Mouse (Mus musculus) heart, adult 9 months (tissue): ENCODE measurements at regions not wholly inside any gene's neighbourhood (a gene's known extent, or its start where the extent isn't known, plus 50 kb on each side); places are given as distances from the start of the nearest gene placed in this dataset.

Experiments used
- DNase-seq, 2 experiments: peaks; one replicate each; pipeline ENCODE4 v3.0.0; 2022; ENCODE audit warnings: low spot score in 2 of 2

DNA sequence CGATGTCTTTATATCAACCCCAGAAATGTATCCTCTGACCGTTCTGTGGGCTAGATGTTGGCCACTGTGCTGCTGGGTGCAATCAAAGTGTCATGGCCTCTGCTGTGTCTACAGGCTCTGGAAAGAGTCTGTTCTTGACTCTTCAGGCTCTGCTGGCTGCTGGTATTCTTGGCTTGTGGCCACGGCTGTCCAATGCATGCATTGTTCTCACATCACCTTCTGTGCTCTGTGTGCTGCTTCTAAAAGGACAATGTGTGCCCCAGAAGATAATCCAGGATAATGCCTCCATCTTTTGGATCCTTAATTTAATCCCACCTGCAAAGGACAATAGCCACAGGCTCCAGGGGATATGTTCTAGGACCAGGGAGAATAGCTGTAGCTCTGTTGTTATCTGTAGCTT, 77.5 kb upstream of the Dapl1 start:
- DNase-seq = peak; percentile 56 to 57

DNA sequence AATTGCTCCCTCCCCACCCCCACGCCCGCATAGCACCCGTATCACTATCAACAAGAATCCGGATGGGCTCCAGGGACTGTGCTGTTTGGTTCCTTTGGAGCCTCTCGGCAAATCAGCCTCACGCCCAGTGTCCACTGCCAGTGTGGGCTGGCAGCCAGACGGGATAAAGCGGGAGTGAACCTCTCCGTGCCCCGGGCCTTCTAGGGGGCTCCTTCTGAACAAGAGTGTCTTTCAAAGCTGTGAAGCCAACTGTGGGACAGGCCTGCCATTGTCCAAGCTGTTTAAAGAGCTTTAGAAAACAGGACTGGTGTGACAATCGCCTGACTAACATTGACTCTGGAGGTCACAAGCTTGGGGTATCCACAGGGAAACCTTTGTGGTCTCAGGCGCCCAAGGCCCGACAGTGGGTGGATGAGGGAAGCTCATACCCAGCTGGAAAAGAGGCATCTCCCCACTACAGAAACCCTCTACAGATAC, 76.9 kb upstream of the Dapl1 start:
- peak; percentile 61 to 63 for DNase-seq

- DNase-seq = no peak
Measured at GRCm38 (mm10) chr2:59408040-59408587, 76.3 kb upstream of the Dapl1 start.

- DNase-seq = no peak
Measured at GRCm38 (mm10) chr2:59414612-59415011, 69.8 kb upstream of the Dapl1 start.

DNA sequence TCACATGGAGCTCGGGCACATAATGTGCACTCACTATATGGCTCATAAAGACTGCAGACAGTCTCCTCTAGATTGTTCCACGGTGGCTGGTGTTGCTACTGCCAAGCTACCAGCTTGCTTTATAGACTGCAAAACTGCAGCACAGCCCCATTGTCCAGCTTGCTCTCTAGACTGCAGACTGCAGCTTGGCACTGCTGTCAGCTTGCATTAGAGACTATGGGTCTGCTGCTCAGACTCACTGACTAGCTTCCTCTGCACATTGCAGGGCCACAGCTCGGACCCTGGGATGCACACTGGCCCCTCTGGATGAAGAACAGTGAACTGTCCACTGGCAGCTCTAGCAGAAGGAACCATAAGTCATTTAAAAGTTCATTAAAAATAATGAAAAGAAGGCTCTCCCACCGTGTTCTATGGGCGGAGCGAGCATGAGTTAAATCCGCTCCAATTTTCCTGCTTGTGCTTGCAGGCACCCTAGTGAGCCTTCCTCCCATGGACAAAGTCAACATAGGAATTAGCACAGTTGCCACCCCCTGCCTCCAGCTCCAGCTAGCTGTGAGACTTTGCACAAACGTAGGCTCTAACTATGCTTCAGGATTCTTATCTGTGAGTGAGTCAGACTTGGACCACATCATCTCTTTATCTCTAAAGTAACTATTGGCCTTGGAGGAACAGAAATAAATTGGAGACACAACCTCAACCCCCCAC, 67.8 kb upstream of the Dapl1 start:
- no peak for DNase-seq

- no peak for DNase-seq
Measured at GRCm38 (mm10) chr2:59417384-59417955, 67.0 kb upstream of the Dapl1 start.

DNA sequence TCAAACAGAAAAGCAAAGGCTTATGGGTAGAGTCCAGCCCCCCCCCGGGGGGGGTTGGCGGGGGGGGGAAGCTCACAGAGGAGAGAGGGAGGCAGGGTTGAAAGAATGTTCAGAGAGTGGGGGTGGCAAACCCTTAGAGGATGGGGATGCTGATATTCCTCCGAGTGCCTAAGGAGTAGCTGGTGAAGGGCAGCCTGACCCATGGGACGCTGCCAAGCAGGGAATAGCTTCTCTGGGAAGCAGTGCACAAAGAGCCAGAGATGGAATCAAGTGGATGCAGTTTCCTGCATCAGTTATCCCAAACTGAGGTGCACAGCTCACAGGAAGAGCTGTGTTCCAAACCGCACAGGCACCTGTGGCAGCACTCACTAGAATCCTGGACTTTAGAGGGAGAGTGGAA, 64.0 kb upstream of the Dapl1 start:
- DNase-seq = no peak

GRCm38 (mm10) chr2:59422291-59423242, 61.9 kb upstream of the Dapl1 start:
- no peak for DNase-seq

DNA sequence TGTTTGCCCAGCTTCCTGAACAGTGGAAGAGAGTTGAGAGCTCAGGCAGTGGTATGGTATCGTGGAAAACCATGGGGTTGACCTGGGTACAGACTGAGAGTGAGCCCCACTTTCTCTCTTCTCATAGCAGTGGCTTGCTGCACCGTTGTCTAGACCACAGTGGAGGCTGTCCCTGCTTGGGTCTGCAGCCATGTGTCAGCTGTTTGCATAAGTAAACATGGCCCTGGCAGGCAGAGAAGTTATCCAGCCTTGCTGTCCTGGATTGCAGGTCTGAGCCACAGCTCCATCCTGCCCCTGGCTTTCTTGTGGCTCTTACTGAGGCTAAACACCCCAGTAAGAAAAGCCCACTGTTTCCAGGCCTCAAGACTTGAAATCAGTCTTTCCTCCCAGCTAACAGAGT, 60.2 kb upstream of the Dapl1 start:
- DNase-seq = no peak

GRCm38 (mm10) chr2:59424729-59425128, 59.7 kb upstream of the Dapl1 start:
- peak; percentile 35 to 61 for DNase-seq

- peak; percentile 48 to 81 for DNase-seq
Measured at GRCm38 (mm10) chr2:59425876-59426275, 58.6 kb upstream of the Dapl1 start.

DNA sequence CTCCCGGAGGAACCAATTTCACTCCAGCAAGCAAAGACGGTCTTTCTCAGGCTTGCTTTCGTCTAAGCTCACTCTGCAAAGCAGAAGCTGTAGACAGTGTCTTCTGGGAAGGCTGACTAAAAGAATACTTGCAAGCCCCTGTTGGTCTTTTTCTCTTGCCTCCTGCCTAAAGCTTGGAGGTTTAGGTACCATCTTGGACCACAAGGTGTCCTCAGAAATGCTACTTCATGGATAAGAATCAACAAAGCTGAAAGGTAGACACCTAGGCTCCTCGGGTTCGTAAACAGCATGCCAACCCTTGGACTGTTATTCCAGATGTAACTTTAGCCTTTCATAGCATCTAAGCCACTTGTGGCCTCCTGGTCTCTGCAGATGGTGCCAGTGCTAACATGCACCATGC, 53.0 kb upstream of the Dapl1 start:
- no peak for DNase-seq

GRCm38 (mm10) chr2:59431867-59432266, 52.6 kb upstream of the Dapl1 start:
- DNase-seq = peak; percentile 79 to 85
